Mouse (Mus musculus) intestine, embryonic 15.5 days (tissue): ENCODE results near the gene Olfr165. TPM values are rescaled to one million over a fixed set of nuclear protein-coding genes. Genes with fewer than 3 reads are reported as not detected.
"Not testable (repeated sequence)": the region's sequence is repeated elsewhere in the genome, so short reads cannot be mapped to it uniquely, and the experiment has no call there.

ENCODE experiments used
- ATAC-seq: fragments of 200-750 bp; cut with Nextera tagmentation; 2 replicates; pipeline ENCODE4 v1.8.0; 2017; ENCODE audit warnings: moderate TSS enrichment, moderate library complexity
- H3K27ac ChIP-seq: fragments of 300-500 bp; sonication (generic); 2 replicates; pipeline ENCODE4 v1.5.1; 2015; ENCODE audit warnings: mild to moderate bottlenecking, inconsistent platforms
- H3K27me3 ChIP-seq: fragments of 300-500 bp; sonication (generic); replicated peaks from 2 replicates; pipeline ENCODE4 v1.6.1; 2015; ENCODE audit warnings: inconsistent platforms
- H3K36me3 ChIP-seq: fragments of 300-500 bp; sonication (generic); 2 replicates; pipeline ENCODE4 v1.6.1; 2015; ENCODE audit warnings: inconsistent platforms
- H3K4me1 ChIP-seq: fragments of 300-500 bp; sonication (generic); replicated peaks from 2 replicates; pipeline ENCODE4 v1.6.1; 2015; ENCODE audit warnings: inconsistent platforms
- H3K4me2 ChIP-seq: fragments of 300-500 bp; sonication (generic); replicated peaks from 2 replicates; pipeline ENCODE4 v1.6.1; 2015; ENCODE audit warnings: mild to moderate bottlenecking, inconsistent platforms
- H3K4me3 ChIP-seq: fragments of 300-500 bp; sonication (generic); replicated peaks from 2 replicates; pipeline ENCODE4 v1.5.1; 2015; ENCODE audit warnings: inconsistent platforms
- H3K9ac ChIP-seq: fragments of 300-500 bp; sonication (generic); 2 replicates; pipeline ENCODE4 v1.6.1; 2015; ENCODE audit warnings: inconsistent platforms
- H3K9me3 ChIP-seq: fragments of 300-500 bp; sonication (generic); 2 replicates; pipeline ENCODE4 v1.6.1; 2016; ENCODE audit warnings: inconsistent platforms
- WGBS: fragments of 180-500 bp; shearing (Covaris S2); methylation state at CpG from one replicate; pipeline ENCODE4 v1.1.7; 2015; 5-methylcytosine and 5-hydroxymethylcytosine counted together
- polyA plus RNA-seq: library from polyadenylated mRNA; unstranded; fragments of >200 nt; fragmentation: Nextera tagmentation; extraction: Ambion mirVana; gene quantifications from 2 replicates; pipeline ENCODE4 v1.2.1, GENCODE M21; 2015

The Olfr165 gene
- polyA plus RNA-seq: not detected in 2 replicates

GRCm38 (mm10) chr16:19423034-19423433 is at the start of gene Olfr165:
Olfr165 (minus strand) TSS chr16:19423134.
- no peaks in the 10 kb centered on the region for H3K27me3 ChIP-seq
- ATAC-seq: no peak
- H3K9ac ChIP-seq: no peak within 1 kb of the TSS
- no peaks in the 10 kb centered on the region for H3K9me3 ChIP-seq
- no peaks in the 10 kb centered on the region for H3K4me1 ChIP-seq
- no peak within 1 kb of the TSS for H3K27ac ChIP-seq
- WGBS: 59% methylated on average over 1 of the region's 1 CpGs
- H3K4me3 ChIP-seq: no peak within 1 kb of the TSS
- no peaks in the 10 kb centered on the region for H3K36me3 ChIP-seq
- no peak within 1 kb of the TSS for H3K4me2 ChIP-seq

GRCm38 (mm10) chr16:19464365-19464764 is 41.4 kb upstream of the Olfr165 start:
- H3K27ac ChIP-seq: no peak overlapping the region
- H3K36me3 ChIP-seq: no peaks in the 10 kb centered on the region
- H3K4me2 ChIP-seq: no peak overlapping the region
- ATAC-seq: peak; percentile 51; the same call in 1 of the 2 replicates
- no peak overlapping the region for H3K9ac ChIP-seq
- WGBS: 75% methylated on average over 1 of the region's 1 CpGs
- H3K4me3 ChIP-seq: no peak overlapping the region
- H3K9me3 ChIP-seq: no peaks in the 10 kb centered on the region
- no peaks in the 10 kb centered on the region for H3K4me1 ChIP-seq
- H3K27me3 ChIP-seq: no peaks in the 10 kb centered on the region

GRCm38 (mm10) chr16:19458741-19459140 is 35.8 kb upstream of the Olfr165 start:
- 78% methylated on average over 4 of the region's 4 CpGs for WGBS
- not testable (repeated sequence) for H3K9me3 ChIP-seq, H3K4me2 ChIP-seq, ATAC-seq, H3K4me3 ChIP-seq, H3K27me3 ChIP-seq, H3K36me3 ChIP-seq, H3K9ac ChIP-seq, H3K4me1 ChIP-seq, H3K27ac ChIP-seq

- Histone ChIP-seq H3K4me1 (no peaks in the 10 kb centered on the region), H3K27me3 (no peaks in the 10 kb centered on the region), H3K36me3 (no peaks in the 10 kb centered on the region), H3K9me3 (no peaks in the 10 kb centered on the region), H3K27ac (no peak overlapping the region), H3K4me3 (no peak overlapping the region), H3K9ac (no peak overlapping the region), H3K4me2 (no peak overlapping the region)
- no peak for ATAC-seq
- WGBS: 58% methylated on average over 3 of the region's 3 CpGs
Observed at GRCm38 (mm10) chr16:19387984-19388383, 35.0 kb downstream of the Olfr165 start.

Other genes starting within 250 kb of the Olfr165 start
- gene Olfr164, start 109.1 kb downstream of the Olfr165 start, polyA plus RNA-seq: not detected in 2 replicates
- gene Olfr166, start 60.6 kb upstream of the Olfr165 start, polyA plus RNA-seq: not detected in 2 replicates
- gene Olfr167, start 99.1 kb upstream of the Olfr165 start, polyA plus RNA-seq: not detected in 2 replicates
- gene Olfr168, start 112.4 kb upstream of the Olfr165 start, polyA plus RNA-seq: not detected in 2 replicates
- not detected in 2 replicates for gene Olfr169, start 148.7 kb upstream of the Olfr165 start, polyA plus RNA-seq
- gene Olfr170, start 188.7 kb upstream of the Olfr165 start, polyA plus RNA-seq: not detected in 2 replicates
- not detected in 2 replicates for gene Olfr171, start 206.8 kb upstream of the Olfr165 start, polyA plus RNA-seq